Mouse (Mus musculus): ENCODE measurements around the gene Map4k4.

GRCm38 (mm10) chr1:39962321-39962720 lies 61.6 kb downstream of the Map4k4 start:
- TF ChIP-seq CTCF (IDR thresholded peaks at IDR 0.05; ENCODE audit: extremely low read depth, insufficient read depth, low read length) (no peak), POLR2A (IDR thresholded peaks at IDR 0.05; ENCODE audit: extremely low read depth, insufficient read depth, low read length) (no peak)
